32 mouse cellular contexts compared by ENCODE assay signal in the genomic region with DNA sequence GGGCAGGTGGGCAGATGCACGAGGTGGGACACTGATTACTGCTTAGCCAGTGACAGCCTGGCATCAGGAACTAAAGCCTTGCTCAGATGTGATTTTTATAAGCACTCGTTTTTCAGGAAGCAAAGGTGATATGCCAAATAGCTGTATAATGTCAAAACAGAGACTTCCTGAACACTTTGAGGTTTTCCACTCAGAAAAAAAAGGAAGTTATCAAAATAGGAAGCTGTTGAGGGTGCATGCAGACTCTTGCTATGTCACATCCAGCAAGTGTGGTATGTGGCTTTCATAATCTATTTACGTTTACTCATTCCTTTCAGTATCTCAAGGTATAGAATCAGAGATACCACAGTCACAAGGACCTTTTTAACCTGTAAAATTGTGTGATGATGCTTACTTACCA.
A peak's percentile ranks its signal among the peaks of the same experiment; 100 is the strongest.
DNase-seq lines count a peak whose midpoint lies in the region; ATAC-seq and TF ChIP-seq lines count a peak whose summit lies in the region.
"Had no signal": no experiment of that assay in that cellular context is flagged by ENCODE, and none has a peak within 500 bp of the region (broad histone marks: within the 10 kb centered on the region; RNA-seq: fewer than 3 reads in every experiment).

No protein-coding gene starts in this region.

- no peak overlapping the region for H3K4me3 ChIP-seq in spleen, adult 2 months (ENCODE audit: extremely low read depth, insufficient read depth, insufficient read length)
- H3K4me3 ChIP-seq in bone marrow macrophage, adult 2 months (ENCODE audit: insufficient read depth, low read length) = no peak overlapping the region
- H3K4me3 ChIP-seq in megakaryocyte, embryonic 14.5 days (replicated peaks) = peak overlapping the region; percentile 39
- no peak overlapping the region for H3K4me3 ChIP-seq in hindbrain, embryonic 14.5 days (replicated peaks; ENCODE audit: low read length)
- H3K4me3 ChIP-seq: forebrain, embryonic 13.5 days; intestine, embryonic 15.5 days; limb, embryonic 10.5 days; limb, embryonic 15.5 days; lung, embryonic 15.5 days; myocyte; neural tube, embryonic 12.5 days had no signal

- H3K9ac ChIP-seq in hindbrain, embryonic 14.5 days = no peak overlapping the region
- H3K9ac ChIP-seq: forebrain, embryonic 13.5 days; intestine, embryonic 15.5 days; limb, embryonic 15.5 days; liver, embryonic 14.5 days; lung, embryonic 15.5 days; neural tube, embryonic 12.5 days had no signal

- H3K27ac ChIP-seq in spleen, adult 2 months (ENCODE audit: insufficient read depth, low read length) = peak overlapping the region; percentile 8; the same call in 1 of the 2 replicates
- H3K27ac ChIP-seq in bone marrow macrophage, adult 2 months (ENCODE audit: insufficient read depth, low read depth, low read length) = peak overlapping the region; percentile 51
- no peak overlapping the region for H3K27ac ChIP-seq in hindbrain, embryonic 14.5 days
- H3K27ac ChIP-seq: forebrain, embryonic 13.5 days; intestine, embryonic 15.5 days; kidney, postnatal 0 days; limb, embryonic 10.5 days; limb, embryonic 15.5 days; liver, embryonic 14.5 days; lung, embryonic 15.5 days; neural tube, embryonic 12.5 days had no signal

- WGBS in spleen, adult 2 months = 22% methylated on average over 3 of the region's 3 CpGs
- WGBS in hindbrain, embryonic 14.5 days = 81% methylated on average over 3 of the region's 3 CpGs

- ATAC-seq in hindbrain, embryonic 14.5 days (ENCODE audit: low FRiP score) = no peak
- no peak for ATAC-seq in megakaryocyte-erythroid progenitor cell, adult 5-6 weeks (replicated peaks; ENCODE audit: low FRiP score, low TSS enrichment, poor library complexity, severe bottlenecking)
- ATAC-seq: forebrain, embryonic 13.5 days; hindbrain, embryonic 16.5 days; intestine, embryonic 15.5 days; midbrain, embryonic 16.5 days; Patski had no signal

- no peak overlapping the region for H3K4me2 ChIP-seq in hindbrain, embryonic 14.5 days (replicated peaks)
- H3K4me2 ChIP-seq: forebrain, embryonic 13.5 days; heart, embryonic 11.5 days; intestine, embryonic 15.5 days; limb, embryonic 15.5 days; lung, embryonic 15.5 days; midbrain, embryonic 11.5 days; neural tube, embryonic 12.5 days had no signal

- H3K27me3 ChIP-seq in spleen, adult 2 months (ENCODE audit: control insufficient read depth, insufficient read depth, low read length) = no peaks in the 10 kb centered on the region
- no peaks in the 10 kb centered on the region for H3K27me3 ChIP-seq in megakaryocyte, embryonic 14.5 days (replicated peaks)
- no peaks in the 10 kb centered on the region for H3K27me3 ChIP-seq in hindbrain, embryonic 14.5 days (ENCODE audit: control insufficient read depth, insufficient read depth, low read length)
- H3K27me3 ChIP-seq: forebrain, embryonic 13.5 days; intestine, embryonic 15.5 days; limb, embryonic 15.5 days; lung, embryonic 15.5 days; neural tube, embryonic 12.5 days; Patski had no signal

- no peak for DNase-seq in spleen, adult 2 months (ENCODE audit: low read depth in 1 of 2, low spot score in 2 of 2)
- DNase-seq in spleen, postnatal 4 days (ENCODE audit: low spot score in 2 of 2) = no peak
- no peak for DNase-seq in heart, adult 18-20 months
- no peak for DNase-seq in urinary bladder, postnatal 10 days (ENCODE audit: low spot score)
- no peak for DNase-seq in hindbrain, embryonic 14.5 days (ENCODE audit: low spot score)
- DNase-seq: adrenal gland, postnatal 14 days; cerebellum, adult 2 months; cerebellum, postnatal 14 days; gastrocnemius, postnatal 14 days; heart, postnatal 4 days; kidney, adult 8-10 months; kidney, postnatal 4 days; layer of hippocampus, postnatal 36 days; lung, postnatal 36 days; thymus, postnatal 14 days had no signal

- H3K9me3 ChIP-seq in megakaryocyte, embryonic 14.5 days = no peaks in the 10 kb centered on the region
- H3K9me3 ChIP-seq in hindbrain, embryonic 14.5 days (ENCODE audit: control insufficient read depth, low read length) = no peaks in the 10 kb centered on the region
- H3K9me3 ChIP-seq: forebrain, embryonic 13.5 days; intestine, embryonic 15.5 days; limb, embryonic 10.5 days; limb, embryonic 15.5 days; lung, embryonic 15.5 days; neural tube, embryonic 12.5 days had no signal

- H3K36me3 ChIP-seq in spleen, adult 2 months (ENCODE audit: control insufficient read depth, insufficient read depth, low read length) = peaks cover 24% of the 10 kb centered on the region
- peaks cover 98% of the 10 kb centered on the region for H3K36me3 ChIP-seq in megakaryocyte, embryonic 14.5 days (replicated peaks; ENCODE audit: low read length)
- H3K36me3 ChIP-seq in hindbrain, embryonic 14.5 days (replicated peaks; ENCODE audit: control insufficient read depth, insufficient read depth) = peaks cover 60% of the 10 kb centered on the region

- no peak for TF ChIP-seq CTCF in spleen, adult 2 months (IDR thresholded peaks at IDR 0.05; ENCODE audit: extremely low read depth, insufficient read depth, insufficient read length, insufficient replicate concordance)
- TF ChIP-seq CTCF in bone marrow macrophage, adult 2 months (IDR thresholded peaks at IDR 0.05; ENCODE audit: low read depth, low read length) = no peak

- TF ChIP-seq POLR2A in spleen, adult 2 months (IDR thresholded peaks at IDR 0.05; ENCODE audit: low read depth, low read length) = no peak
- no peak for TF ChIP-seq POLR2A in bone marrow macrophage, adult 2 months (IDR thresholded peaks at IDR 0.05; ENCODE audit: borderline replicate concordance, low read depth, low read length)

- H3K4me1 ChIP-seq in spleen, adult 2 months (ENCODE audit: control insufficient read depth, insufficient read depth, insufficient read length) = peaks cover 4% of the 10 kb centered on the region; the same call in 1 of the 2 replicates
- H3K4me1 ChIP-seq in bone marrow macrophage, adult 2 months (ENCODE audit: control insufficient read depth, insufficient read depth, low read length) = peaks cover 32% of the 10 kb centered on the region
- peaks cover 37% of the 10 kb centered on the region for H3K4me1 ChIP-seq in megakaryocyte, embryonic 14.5 days
- H3K4me1 ChIP-seq in hindbrain, embryonic 14.5 days (replicated peaks; ENCODE audit: control insufficient read depth, insufficient read depth, low read length) = no peaks in the 10 kb centered on the region
- H3K4me1 ChIP-seq: forebrain, embryonic 13.5 days; intestine, embryonic 15.5 days; limb, embryonic 10.5 days; limb, embryonic 15.5 days; lung, embryonic 15.5 days; neural tube, embryonic 12.5 days had no signal
